8 mouse cellular contexts compared by ENCODE assay signal in genomic region chr15:82338593-82339112, GRCm38 (mm10). TPM values are rescaled to one million over a fixed set of nuclear protein-coding genes. Genes with fewer than 3 reads are reported as not detected.
DNase-seq lines count a peak whose midpoint lies in the region; ATAC-seq lines count a peak whose summit lies in the region.

Gene Naga, minus strand, starts transcription at chr15:82338925.
Gene Pheta2, plus strand, starts transcription at chr15:82338942.
Gene Smdt1, plus strand, starts transcription at chr15:82338959.

- DNase-seq in adipocyte (ENCODE audit: low spot score) = peak; percentile 95
- peak; percentile 99 for DNase-seq in embryo, embryonic 10 days (ENCODE audit: low spot score)
- peak; percentile 97 for DNase-seq in gastrocnemius, postnatal 10 days
- DNase-seq in induced T-regulatory cell, adult 2 months (ENCODE audit: low read depth) = peak; percentile 99
- DNase-seq in left cerebral cortex, adult 9 months (ENCODE audit: low spot score in 2 of 2) = peak; percentile 84 to 95
- DNase-seq in right cerebral cortex, postnatal 14 days = peak; percentile 95
- peak; percentile 92 to 95 for DNase-seq in urinary bladder, postnatal 36 days (ENCODE audit: low spot score in 2 of 2)

- peak; percentile 71 for ATAC-seq in megakaryocyte progenitor cell, adult 5-6 weeks (replicated peaks; ENCODE audit: poor library complexity)

RNA-seq across cellular contexts. Expression of gene Naga, which starts in this region (rescaled TPM):
- total RNA-seq in gastrocnemius, postnatal 10 days (2021) = 10 to 100 TPM; 24.6 to 27.3 TPM
- 39.9 and 43.8 TPM in 2 replicates for total RNA-seq in megakaryocyte progenitor cell, adult 5-6 weeks (2015)
- 37.1 and 37.3 TPM in 2 replicates for total RNA-seq in megakaryocyte progenitor cell, adult 5-6 weeks (2017)

RNA-seq across cellular contexts. Expression of gene Pheta2, which starts in this region (rescaled TPM):
- 1 to 10 TPM; 3.0 to 4.9 TPM for total RNA-seq in gastrocnemius, postnatal 10 days (2021)
- total RNA-seq in megakaryocyte progenitor cell, adult 5-6 weeks (2015) = 2.0 and 3.5 TPM in 2 replicates
- total RNA-seq in megakaryocyte progenitor cell, adult 5-6 weeks (2017) = 5.2 and 7.4 TPM in 2 replicates

RNA-seq across cellular contexts. Expression of gene Smdt1, which starts in this region (rescaled TPM):
- 100 to 1,000 TPM; 143 to 156 TPM for total RNA-seq in gastrocnemius, postnatal 10 days (2021)
- total RNA-seq in megakaryocyte progenitor cell, adult 5-6 weeks (2015) = 155 and 168 TPM in 2 replicates
- 94.0 and 121 TPM in 2 replicates for total RNA-seq in megakaryocyte progenitor cell, adult 5-6 weeks (2017)

Comparison
In these comparisons a context has a peak if more than half of its experiments do, and no peak if none do; other contexts are left out.
1. Peak in every context shown above with its lines: DNase-seq and ATAC-seq.